Mouse (Mus musculus) liver, embryonic 12.5 days (tissue): Measurements from ENCODE around the gene Hpcal1. TPM values are rescaled to one million over a fixed set of nuclear protein-coding genes. Genes with fewer than 3 reads are reported as not detected.
A peak's percentile ranks its signal among the peaks of the same experiment; 100 is the strongest.

Experiments
- ATAC-seq: fragments of 200-750 bp; cut with Nextera tagmentation; 2 replicates; pipeline ENCODE4 v1.8.0; 2017; ENCODE audit warnings: moderate number of reproducible peaks, mild to moderate bottlenecking, moderate library complexity
- H3K27ac ChIP-seq: fragments of 300-500 bp; sonication (generic); 2 replicates; pipeline ENCODE4 v1.5.1; 2016; ENCODE audit warnings: mild to moderate bottlenecking
- H3K27me3 ChIP-seq: fragments of 300-500 bp; sonication (generic); replicated peaks from 2 replicates; pipeline ENCODE4 v1.6.1; 2016; ENCODE audit warnings: mild to moderate bottlenecking, moderate library complexity
- H3K36me3 ChIP-seq: fragments of 300-500 bp; sonication (generic); 2 replicates; pipeline ENCODE4 v1.6.1; 2016; ENCODE audit warnings: mild to moderate bottlenecking, moderate library complexity
- H3K4me1 ChIP-seq: fragments of 300-500 bp; sonication (generic); 2 replicates; pipeline ENCODE4 v1.6.1; 2016
- H3K4me2 ChIP-seq: fragments of 300-500 bp; sonication (generic); 2 replicates; pipeline ENCODE4 v1.6.1; 2016; ENCODE audit warnings: mild to moderate bottlenecking, moderate library complexity
- H3K4me3 ChIP-seq: fragments of 300-500 bp; sonication (generic); 2 replicates; pipeline ENCODE4 v1.5.1; 2016; ENCODE audit warnings: mild to moderate bottlenecking, moderate library complexity
- H3K9ac ChIP-seq: fragments of 300-500 bp; sonication (generic); 2 replicates; pipeline ENCODE4 v1.6.1; 2016; ENCODE audit warnings: mild to moderate bottlenecking, moderate library complexity
- H3K9me3 ChIP-seq: fragments of 300-500 bp; sonication (generic); replicated peaks from 2 replicates; pipeline ENCODE4 v1.6.1; 2016; ENCODE audit warnings: mild to moderate bottlenecking, moderate library complexity
- WGBS: fragments of 180-500 bp; shearing (Covaris S2); methylation state at CpG from one replicate; pipeline ENCODE4 v1.1.7; 2016; ENCODE audit not compliant: insufficient replicate concordance; 5-methylcytosine and 5-hydroxymethylcytosine counted together
- polyA plus RNA-seq: library from polyadenylated mRNA; unstranded; fragments of >200 nt; fragmentation: Nextera tagmentation; extraction: Ambion mirVana; gene quantifications from 2 replicates; pipeline ENCODE4 v1.2.1, GENCODE M21; 2016

Gene Hpcal1
- polyA plus RNA-seq, 1 experiment from 2014 or later = 17.6 TPM

GRCm38 (mm10) chr12:17691320-17691876, 742 bp downstream of the Hpcal1 start:
- Histone ChIP-seq H3K36me3 (no peaks in the 10 kb centered on the region), H3K9ac (peak overlapping the region; percentile 72), H3K9me3 (no peaks in the 10 kb centered on the region), H3K27me3 (peaks cover 19% of the 10 kb centered on the region), H3K4me2 (peak overlapping the region; percentile 98), H3K4me1 (peaks cover 59% of the 10 kb centered on the region), H3K27ac (no peak overlapping the region), H3K4me3 (peak overlapping the region; percentile 74)
- no peak; the same call in 1 of the 2 replicates for ATAC-seq
- under 1% methylated on average over 30 of the region's 30 CpGs for WGBS

- no peak for ATAC-seq
- Histone ChIP-seq H3K27me3 (peaks cover 19% of the 10 kb centered on the region), H3K4me2 (peak overlapping the region; percentile 98), H3K9me3 (no peaks in the 10 kb centered on the region), H3K4me3 (peak overlapping the region; percentile 74), H3K4me1 (peaks cover 59% of the 10 kb centered on the region), H3K9ac (peak overlapping the region; percentile 72), H3K27ac (no peak overlapping the region), H3K36me3 (no peaks in the 10 kb centered on the region)
- under 1% methylated on average over 23 of the region's 23 CpGs for WGBS
Measured at GRCm38 (mm10) chr12:17691891-17692321, 1.2 kb downstream of the Hpcal1 start.

- peak overlapping the region; percentile 98 for H3K4me2 ChIP-seq
- H3K9ac ChIP-seq = peak overlapping the region; percentile 72; the same call in 1 of the 2 replicates
- no peaks in the 10 kb centered on the region for H3K9me3 ChIP-seq
- ATAC-seq = no peak
- no peak overlapping the region for H3K27ac ChIP-seq
- H3K36me3 ChIP-seq = no peaks in the 10 kb centered on the region
- H3K4me1 ChIP-seq = peaks cover 59% of the 10 kb centered on the region
- peak overlapping the region; percentile 74 for H3K4me3 ChIP-seq
- 55% methylated on average over 5 of the region's 5 CpGs for WGBS
- peaks cover 19% of the 10 kb centered on the region for H3K27me3 ChIP-seq
Measured at GRCm38 (mm10) chr12:17692356-17692755, 1.7 kb downstream of the Hpcal1 start.

DNA sequence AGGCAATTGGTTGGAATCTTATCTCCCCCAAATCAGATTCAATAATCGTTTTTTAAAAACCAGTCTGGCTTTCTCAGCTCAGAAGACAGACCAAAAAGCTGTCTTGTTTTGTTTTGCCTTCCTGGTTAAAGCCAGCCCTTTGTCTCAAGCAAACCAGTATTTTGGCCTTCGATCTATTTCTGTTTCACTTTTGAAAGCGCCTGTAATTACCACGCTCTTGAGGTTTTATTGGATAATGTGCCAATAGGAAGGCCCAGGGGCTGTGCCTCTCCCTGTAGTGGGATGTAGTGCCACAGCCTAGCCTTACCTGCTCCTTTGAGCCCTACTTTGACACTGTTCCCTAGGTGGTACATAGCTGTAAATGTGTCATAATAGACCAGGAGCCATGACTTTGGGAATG, 2.3 kb downstream of the Hpcal1 start:
- Histone ChIP-seq H3K4me1 (peaks cover 62% of the 10 kb centered on the region), H3K4me3 (no peak overlapping the region), H3K27me3 (peaks cover 19% of the 10 kb centered on the region), H3K36me3 (no peaks in the 10 kb centered on the region), H3K9me3 (no peaks in the 10 kb centered on the region), H3K27ac (no peak overlapping the region), H3K9ac (no peak overlapping the region), H3K4me2 (no peak overlapping the region)
- WGBS = 62% methylated on average over 4 of the region's 4 CpGs
- ATAC-seq = no peak

DNA sequence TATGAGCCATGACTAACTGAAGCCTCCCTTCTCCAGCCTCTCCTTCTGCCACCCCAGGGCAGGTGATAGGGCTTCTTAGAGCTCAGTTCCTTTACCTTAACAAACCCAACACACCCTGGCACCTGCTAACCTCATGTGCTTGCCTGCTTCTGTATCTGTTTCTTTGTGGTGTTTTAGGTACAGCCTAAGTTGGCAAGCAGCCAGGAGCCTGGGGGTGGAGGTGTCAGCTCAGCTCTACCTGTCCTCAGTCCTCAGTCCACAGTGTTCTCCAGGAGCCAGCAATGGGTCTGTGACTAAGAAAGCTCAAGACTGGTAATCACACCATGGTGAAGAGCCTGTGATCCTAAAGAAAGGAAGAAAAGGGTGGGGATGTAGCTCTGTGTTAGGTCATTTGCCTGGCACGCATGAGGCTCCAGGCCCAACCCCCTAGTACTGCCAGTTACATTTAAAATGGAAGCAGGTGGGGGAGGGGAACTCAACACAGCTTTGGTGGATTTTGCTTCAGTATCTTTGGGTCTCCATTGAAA, 4.0 kb downstream of the Hpcal1 start:
- H3K27ac ChIP-seq = no peak overlapping the region
- H3K4me2 ChIP-seq = no peak overlapping the region
- no peak overlapping the region for H3K9ac ChIP-seq
- no peak overlapping the region for H3K4me3 ChIP-seq
- ATAC-seq = no peak
- H3K9me3 ChIP-seq = no peaks in the 10 kb centered on the region
- 54% methylated on average over 1 of the region's 1 CpGs for WGBS
- peaks cover 19% of the 10 kb centered on the region for H3K27me3 ChIP-seq
- H3K4me1 ChIP-seq = peaks cover 69% of the 10 kb centered on the region
- H3K36me3 ChIP-seq = no peaks in the 10 kb centered on the region

GRCm38 (mm10) chr12:17696395-17696794, 5.7 kb downstream of the Hpcal1 start:
- Histone ChIP-seq H3K4me2 (no peak overlapping the region), H3K4me1 (peaks cover 69% of the 10 kb centered on the region), H3K9me3 (no peaks in the 10 kb centered on the region), H3K4me3 (no peak overlapping the region), H3K27me3 (peaks cover 13% of the 10 kb centered on the region), H3K9ac (no peak overlapping the region), H3K27ac (no peak overlapping the region), H3K36me3 (no peaks in the 10 kb centered on the region)
- ATAC-seq = no peak
- WGBS = 80% methylated on average over 7 of the region's 7 CpGs

DNA sequence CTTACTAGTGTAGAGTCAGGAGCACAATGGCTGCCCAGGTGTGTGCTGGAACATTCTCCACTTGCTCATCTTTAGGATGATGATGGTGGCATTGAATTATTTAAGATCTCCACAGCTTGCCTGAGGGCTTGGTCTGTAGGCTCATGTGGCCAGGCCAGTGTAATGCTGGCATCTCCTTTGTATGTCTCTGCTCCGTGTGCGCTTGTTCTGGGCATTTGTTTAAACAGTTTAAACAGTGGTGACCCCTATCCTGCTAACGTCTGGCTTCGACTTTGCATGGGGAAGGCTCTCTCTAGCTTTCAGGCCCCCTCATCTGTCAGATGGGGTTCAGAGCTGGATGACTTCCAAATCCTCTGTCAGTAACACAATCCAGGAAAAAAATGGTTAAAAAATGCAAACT, 8.3 kb downstream of the Hpcal1 start:
- no peak for ATAC-seq
- Histone ChIP-seq H3K36me3 (no peaks in the 10 kb centered on the region), H3K9me3 (no peaks in the 10 kb centered on the region), H3K27ac (no peak overlapping the region), H3K4me3 (no peak overlapping the region), H3K27me3 (no peaks in the 10 kb centered on the region), H3K9ac (no peak overlapping the region), H3K4me1 (peaks cover 70% of the 10 kb centered on the region), H3K4me2 (no peak overlapping the region)
- 63% methylated on average over 4 of the region's 4 CpGs for WGBS

GRCm38 (mm10) chr12:17699480-17699879, 8.8 kb downstream of the Hpcal1 start:
- Histone ChIP-seq H3K36me3 (no peaks in the 10 kb centered on the region), H3K4me2 (no peak overlapping the region; the same call in 1 of the 2 replicates), H3K4me3 (no peak overlapping the region), H3K27ac (no peak overlapping the region), H3K9ac (no peak overlapping the region), H3K4me1 (peaks cover 67% of the 10 kb centered on the region), H3K9me3 (no peaks in the 10 kb centered on the region), H3K27me3 (no peaks in the 10 kb centered on the region)
- WGBS = 55% methylated on average over 1 of the region's 1 CpGs
- ATAC-seq = peak; percentile 28; the same call in 1 of the 2 replicates

DNA sequence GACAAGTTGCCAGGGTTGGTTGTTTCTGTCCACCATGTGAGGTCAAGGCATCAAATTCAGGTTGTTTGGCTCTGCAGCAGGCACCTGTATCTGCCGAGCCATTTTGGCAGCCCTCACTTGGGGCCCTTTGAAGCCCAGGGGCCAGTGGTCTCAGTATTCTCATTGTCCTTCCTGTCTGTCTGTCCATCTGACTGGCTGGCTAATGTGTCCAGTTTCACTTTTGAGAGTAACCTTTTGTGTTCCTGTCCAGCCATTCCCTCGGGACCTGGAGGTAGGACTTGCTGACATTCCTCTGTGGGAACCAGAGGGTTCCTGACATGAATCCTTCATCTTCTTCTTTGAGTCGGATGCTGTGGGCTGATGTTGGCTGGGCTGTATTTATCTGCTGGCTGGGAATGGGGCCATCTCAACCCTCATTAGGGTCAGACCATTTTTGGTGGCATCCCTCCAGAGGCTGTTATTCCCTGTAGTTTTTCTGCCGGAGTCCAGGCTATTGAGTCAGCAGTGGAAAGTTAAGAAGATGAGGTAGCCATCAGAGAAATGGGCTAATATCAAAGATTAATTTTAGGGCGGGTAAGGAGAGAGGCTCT, 10.6 kb downstream of the Hpcal1 start:
- H3K4me1 ChIP-seq = peaks cover 57% of the 10 kb centered on the region
- ATAC-seq = no peak
- no peak overlapping the region for H3K27ac ChIP-seq
- H3K36me3 ChIP-seq = no peaks in the 10 kb centered on the region
- H3K9ac ChIP-seq = no peak overlapping the region
- H3K4me3 ChIP-seq = no peak overlapping the region
- H3K27me3 ChIP-seq = no peaks in the 10 kb centered on the region
- no peaks in the 10 kb centered on the region for H3K9me3 ChIP-seq
- WGBS = 58% methylated on average over 5 of the region's 5 CpGs
- H3K4me2 ChIP-seq = no peak overlapping the region

- Histone ChIP-seq H3K4me3 (no peak overlapping the region), H3K4me1 (peaks cover 57% of the 10 kb centered on the region), H3K4me2 (no peak overlapping the region), H3K36me3 (no peaks in the 10 kb centered on the region), H3K27ac (no peak overlapping the region), H3K9me3 (no peaks in the 10 kb centered on the region), H3K27me3 (no peaks in the 10 kb centered on the region), H3K9ac (no peak overlapping the region)
- 50% methylated on average over 2 of the region's 2 CpGs for WGBS
- ATAC-seq = no peak
Measured at GRCm38 (mm10) chr12:17701795-17702194, 11.1 kb downstream of the Hpcal1 start.

- H3K4me3 ChIP-seq = no peak overlapping the region
- H3K36me3 ChIP-seq = no peaks in the 10 kb centered on the region
- H3K27me3 ChIP-seq = no peaks in the 10 kb centered on the region
- ATAC-seq = no peak
- peaks cover 57% of the 10 kb centered on the region for H3K4me1 ChIP-seq
- no peak overlapping the region for H3K4me2 ChIP-seq
- H3K27ac ChIP-seq = peak overlapping the region; percentile 43; the same call in 1 of the 2 replicates
- 53% methylated on average over 9 of the region's 9 CpGs for WGBS
- no peaks in the 10 kb centered on the region for H3K9me3 ChIP-seq
- no peak overlapping the region for H3K9ac ChIP-seq
Measured at GRCm38 (mm10) chr12:17702257-17702943, 11.7 kb downstream of the Hpcal1 start.

- Histone ChIP-seq H3K27ac (peak overlapping the region; percentile 43; the same call in 1 of the 2 replicates), H3K9me3 (no peaks in the 10 kb centered on the region), H3K4me1 (peaks cover 54% of the 10 kb centered on the region), H3K9ac (no peak overlapping the region), H3K4me2 (no peak overlapping the region), H3K27me3 (no peaks in the 10 kb centered on the region), H3K4me3 (no peak overlapping the region), H3K36me3 (no peaks in the 10 kb centered on the region)
- WGBS = 31% methylated on average over 6 of the region's 6 CpGs
- ATAC-seq = no peak
Measured at GRCm38 (mm10) chr12:17702944-17703335, 12.3 kb downstream of the Hpcal1 start.
